Mouse (Mus musculus) ES-Bruce4 (cell line): ENCODE measurements around the gene U90926.

Experiments
- CTCF ChIP-seq: IDR thresholded peaks from one replicate; pipeline ENCODE4 v1.8.1; 2011; ENCODE audit warnings: low read depth, low read length
- POLR2A ChIP-seq: IDR thresholded peaks from one replicate; pipeline ENCODE4 v1.8.1; 2011; ENCODE audit warnings: low read length; ENCODE audit not compliant: insufficient read depth

- no peak for TF ChIP-seq CTCF
- no peak for TF ChIP-seq POLR2A
Measured at GRCm38 (mm10) chr5:92231836-92232235, 16.6 kb upstream of the U90926 start.
